Mouse (Mus musculus): ENCODE measurements around the gene Gm3667. TPM values are rescaled to one million over a fixed set of nuclear protein-coding genes. Genes with fewer than 3 reads are reported as not detected.
A peak's percentile ranks its signal among the peaks of the same experiment; 100 is the strongest.
"Not testable (repeated sequence)": the region's sequence is repeated elsewhere in the genome, so short reads cannot be mapped to it uniquely, and the experiment has no call there.

Gene Gm3667
- total RNA-seq (2021) = under 1 TPM; 0.33 to 0.56 TPM
- long read RNA-seq, experiment 1 = 0 reads
- long read RNA-seq, experiment 2 = 0 reads

DNA sequence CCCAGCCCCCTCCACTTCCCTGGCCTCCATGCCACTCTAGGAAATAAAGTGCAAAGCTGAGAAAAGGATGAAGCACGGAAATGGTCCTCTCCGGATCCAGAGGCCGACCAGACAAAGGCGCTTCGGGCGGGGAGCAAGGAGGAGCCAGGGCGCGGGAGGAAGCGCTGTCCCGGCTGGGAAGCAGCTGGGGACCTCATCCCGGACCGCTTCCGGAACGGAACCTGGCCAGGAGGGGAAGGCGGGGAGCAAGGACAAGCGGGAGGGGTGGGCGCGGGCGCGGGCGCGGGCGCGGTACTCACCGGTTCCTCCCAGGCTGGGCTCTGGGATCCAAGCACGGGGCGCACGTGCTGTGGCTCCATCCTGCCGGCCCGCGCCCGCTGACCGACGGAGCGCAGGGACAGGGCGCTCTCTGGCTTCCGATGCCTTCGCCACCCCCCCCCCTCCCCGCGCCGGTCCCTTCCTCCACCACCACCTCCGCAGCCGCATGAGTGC is at the start of gene Gm3667:
Gene Gm3667 (minus strand): TSS at position 442 of the 492 bp plus-strand sequence.
- DNase-seq = peak; percentile 14 to 16
- intact Hi-C loops (cut with DNase I) = not testable (repeated sequence)

DNA sequence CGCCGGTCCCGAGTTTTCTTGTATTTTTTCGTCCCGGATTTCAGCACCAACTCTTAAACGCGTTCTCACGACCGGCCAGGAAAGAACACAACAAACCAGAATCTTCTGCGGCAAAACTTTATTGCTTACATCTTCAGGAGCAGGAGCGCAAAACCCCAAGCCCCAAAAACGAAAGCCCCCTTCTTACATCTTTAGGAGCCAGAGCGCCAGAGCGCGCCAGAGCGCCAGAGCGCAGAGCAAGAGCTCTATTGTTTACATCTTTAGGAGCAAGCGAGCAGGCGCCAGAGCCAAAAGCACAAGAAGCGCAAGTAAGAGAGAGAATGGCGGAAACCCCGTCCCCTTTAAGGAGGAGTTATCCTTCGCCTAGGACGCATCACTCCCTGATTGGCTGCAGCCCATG is 10.1 kb upstream of the Gm3667 start:
- intact Hi-C loops (cut with DNase I) = not testable (repeated sequence)

DNA sequence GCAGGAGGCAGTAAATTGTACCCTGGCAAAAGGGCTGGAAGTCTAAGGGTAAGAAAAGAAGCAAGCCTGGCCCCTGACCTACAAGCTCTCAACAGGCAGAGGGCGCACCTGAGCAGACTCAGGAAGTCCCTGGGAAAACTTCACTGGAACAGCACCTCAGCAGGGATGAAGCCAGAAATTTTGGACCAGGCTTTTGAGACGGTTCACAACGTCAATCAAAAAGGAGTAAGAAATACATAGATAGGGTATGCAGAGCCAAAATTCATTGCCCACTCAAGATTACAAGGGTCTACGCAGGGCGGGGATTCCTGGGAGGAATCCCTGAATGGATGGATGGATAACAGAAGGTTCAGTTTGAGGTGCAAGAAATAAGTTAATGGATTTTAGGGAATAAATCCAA is 951 bp downstream of the Gm3667 start:
- intact Hi-C loops (cut with DNase I) = not testable (repeated sequence)
- peak; percentile 3 to 5 for DNase-seq

More for the DNA sequence above, 10.1 kb upstream of the Gm3667 start:
- peak; percentile 2 for DNase-seq

DNA sequence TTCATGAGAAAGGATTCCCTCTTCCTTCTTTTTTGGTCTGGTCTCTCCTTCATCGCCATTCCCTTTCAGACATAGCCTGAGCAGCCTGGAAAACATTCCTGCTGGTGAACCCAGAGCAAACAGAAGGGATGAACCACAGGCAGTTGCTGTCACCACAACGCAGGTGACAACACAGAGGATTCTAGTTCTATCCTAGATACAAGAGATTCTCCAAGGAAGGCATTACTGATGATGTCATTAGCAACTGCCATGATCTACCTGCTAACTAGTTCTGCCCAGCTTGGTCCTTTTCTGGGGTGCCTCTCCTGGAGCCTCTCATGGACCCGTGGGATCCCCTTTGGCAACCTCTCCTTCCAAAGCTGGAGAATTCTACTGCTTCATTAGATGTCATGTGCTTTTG is 49.6 kb downstream of the Gm3667 start, which contains the start of gene Gm3642:
Gene Gm3642 (minus strand): TSS at position 101 of the 400 bp plus-strand sequence.
- intact Hi-C loops (cut with DNase I); DNase-seq: not testable (repeated sequence)

DNA sequence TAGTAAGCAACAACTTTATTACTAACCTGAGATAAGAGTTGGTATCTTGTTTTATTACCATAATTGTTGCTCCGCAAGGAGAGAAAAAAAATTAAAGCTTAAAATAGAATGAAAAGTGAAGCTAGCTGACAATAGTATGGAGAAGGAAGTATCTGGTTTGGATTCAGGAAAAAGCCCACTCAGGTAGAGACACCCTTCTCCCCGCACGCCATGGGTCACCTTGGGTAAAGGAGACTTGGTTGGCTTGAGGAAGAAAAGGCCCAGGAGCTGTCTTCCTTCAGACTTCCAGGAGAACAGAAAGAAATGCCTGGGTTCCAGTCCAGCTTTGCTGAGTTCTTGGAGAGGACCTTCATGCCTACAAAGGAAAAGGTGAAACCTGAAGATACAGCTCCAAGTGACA is 66.5 kb downstream of the Gm3667 start:
- intact Hi-C loops (cut with DNase I); DNase-seq: not testable (repeated sequence)

Other genes with a start within 250 kb of the Gm3667 start
- not detected for gene Gm10251, start 205.8 kb downstream of the Gm3667 start, total RNA-seq (2021)
- gene Gm8050, start 169.7 kb downstream of the Gm3667 start, total RNA-seq (2021) = under 1 TPM in 1 of 2 experiments, not detected in 1; 0.26 TPM
- under 1 TPM in 1 of 2 experiments, not detected in 1; 0.78 TPM for gene Gm3636, start 147.6 kb downstream of the Gm3667 start, total RNA-seq (2021)
- under 1 TPM in 1 of 2 experiments, not detected in 1; 0.29 TPM for gene Gm8362, start 115.6 kb downstream of the Gm3667 start, total RNA-seq (2021)
- not detected for gene Gm3642, start 49.7 kb downstream of the Gm3667 start, total RNA-seq (2021)
- not detected for gene Gm6356, start 83.9 kb upstream of the Gm3667 start, total RNA-seq (2021)
- gene Gm10406, start 137.5 kb upstream of the Gm3667 start, total RNA-seq (2021) = under 1 TPM; 0.24 to 0.33 TPM
- not detected for gene Gm3685, start 155.0 kb upstream of the Gm3667 start, total RNA-seq (2021)
- under 1 TPM in 1 of 2 experiments, not detected in 1; 0.32 TPM for gene Gm3696, start 210.7 kb upstream of the Gm3667 start, total RNA-seq (2021)
- not detected for gene Gm6676, start 235.4 kb upstream of the Gm3667 start, total RNA-seq (2021)